Mouse (Mus musculus) hindbrain, embryonic 11.5 days (tissue): ENCODE data around the gene 1700017N19Rik. TPM values are rescaled to one million over a fixed set of nuclear protein-coding genes. Genes with fewer than 3 reads are reported as not detected.
A peak's percentile ranks its signal among the peaks of the same experiment; 100 is the strongest.

ENCODE experiments used
- ATAC-seq: fragments of 200-750 bp; cut with Nextera tagmentation; 2 replicates; pipeline ENCODE4 v1.8.0; 2017; ENCODE audit warnings: mild to moderate bottlenecking, moderate TSS enrichment, moderate library complexity; ENCODE audit not compliant: low FRiP score
- DNase-seq: peaks from one replicate; pipeline ENCODE4 v3.0.0-alpha.2; 2015; ENCODE audit warnings: low spot score
- H3K27ac ChIP-seq: fragments of 300-500 bp; sonication (generic); 2 replicates; pipeline ENCODE4 v1.5.1; 2014; ENCODE audit warnings: mild to moderate bottlenecking, low read depth, low read length
- H3K27me3 ChIP-seq: fragments of 300-500 bp; sonication (generic); 2 replicates; pipeline ENCODE4 v1.6.1; 2014; ENCODE audit warnings: mild to moderate bottlenecking, low read length, moderate library complexity, mixed read lengths; ENCODE audit not compliant: control insufficient read depth, insufficient read depth
- H3K36me3 ChIP-seq: fragments of 300-500 bp; sonication (generic); 2 replicates; pipeline ENCODE4 v1.6.1; 2014; ENCODE audit warnings: mild to moderate bottlenecking, low read length, moderate library complexity, mixed read lengths; ENCODE audit not compliant: control insufficient read depth, insufficient read depth
- H3K4me1 ChIP-seq: fragments of 300-500 bp; sonication (generic); replicated peaks from 2 replicates; pipeline ENCODE4 v1.6.1; 2014; ENCODE audit warnings: low read length, mixed read lengths; ENCODE audit not compliant: control insufficient read depth, insufficient read depth
- H3K4me2 ChIP-seq: fragments of 300-500 bp; sonication (generic); replicated peaks from 2 replicates; pipeline ENCODE4 v1.6.1; 2014; ENCODE audit warnings: mild to moderate bottlenecking, low read depth, low read length
- H3K4me3 ChIP-seq: fragments of 300-500 bp; sonication (generic); 2 replicates; pipeline ENCODE4 v1.5.1; 2014; ENCODE audit warnings: low read depth, low read length
- H3K9ac ChIP-seq: fragments of 300-500 bp; sonication (generic); 2 replicates; pipeline ENCODE4 v1.6.1; 2014; ENCODE audit warnings: low read depth, low read length
- H3K9me3 ChIP-seq: fragments of 300-500 bp; sonication (generic); 2 replicates; pipeline ENCODE4 v1.6.1; 2016; ENCODE audit warnings: low read length; ENCODE audit not compliant: control insufficient read depth
- WGBS: fragments of 180-500 bp; shearing (Covaris S2); extraction: QIAGEN DNeasy Blood & Tissue Kit; methylation state at CpG from one replicate; pipeline ENCODE4 v1.1.7; 2014; 5-methylcytosine and 5-hydroxymethylcytosine counted together
- polyA plus RNA-seq: library from polyadenylated mRNA; unstranded; fragments of >200 nt; fragmentation: Nextera tagmentation; extraction: Ambion mirVana; gene quantifications from 2 replicates; pipeline ENCODE4 v1.2.1, GENCODE M21; 2014

The 1700017N19Rik gene
- polyA plus RNA-seq, 1 experiment from 2014 or later = not detected

GRCm38 (mm10) chr10:100629762-100630438 is 39.6 kb downstream of the 1700017N19Rik start:
- Histone ChIP-seq H3K27ac (no peak overlapping the region), H3K4me3 (no peak overlapping the region), H3K9me3 (no peaks in the 10 kb centered on the region), H3K4me2 (no peak overlapping the region), H3K27me3 (no peaks in the 10 kb centered on the region), H3K4me1 (no peaks in the 10 kb centered on the region), H3K36me3 (no peaks in the 10 kb centered on the region), H3K9ac (0 out of 2 replicates have a peak overlapping the region, but pooled peaks have one; percentile 7)
- DNase-seq = peak; percentile 75
- WGBS = 28% methylated on average over 20 of the region's 20 CpGs
- peak; percentile 47; the same call in 1 of the 2 replicates for ATAC-seq

GRCm38 (mm10) chr10:100642887-100643286 is 52.6 kb downstream of the 1700017N19Rik start:
- no peak overlapping the region for H3K4me3 ChIP-seq
- no peaks in the 10 kb centered on the region for H3K4me1 ChIP-seq
- H3K9me3 ChIP-seq = no peaks in the 10 kb centered on the region
- H3K27ac ChIP-seq = no peak overlapping the region
- ATAC-seq (no peak), DNase-seq (no peak)
- no peaks in the 10 kb centered on the region for H3K36me3 ChIP-seq
- WGBS = 75% methylated on average over 3 of the region's 3 CpGs
- H3K9ac ChIP-seq = no peak overlapping the region
- H3K4me2 ChIP-seq = no peak overlapping the region
- no peaks in the 10 kb centered on the region for H3K27me3 ChIP-seq

DNA sequence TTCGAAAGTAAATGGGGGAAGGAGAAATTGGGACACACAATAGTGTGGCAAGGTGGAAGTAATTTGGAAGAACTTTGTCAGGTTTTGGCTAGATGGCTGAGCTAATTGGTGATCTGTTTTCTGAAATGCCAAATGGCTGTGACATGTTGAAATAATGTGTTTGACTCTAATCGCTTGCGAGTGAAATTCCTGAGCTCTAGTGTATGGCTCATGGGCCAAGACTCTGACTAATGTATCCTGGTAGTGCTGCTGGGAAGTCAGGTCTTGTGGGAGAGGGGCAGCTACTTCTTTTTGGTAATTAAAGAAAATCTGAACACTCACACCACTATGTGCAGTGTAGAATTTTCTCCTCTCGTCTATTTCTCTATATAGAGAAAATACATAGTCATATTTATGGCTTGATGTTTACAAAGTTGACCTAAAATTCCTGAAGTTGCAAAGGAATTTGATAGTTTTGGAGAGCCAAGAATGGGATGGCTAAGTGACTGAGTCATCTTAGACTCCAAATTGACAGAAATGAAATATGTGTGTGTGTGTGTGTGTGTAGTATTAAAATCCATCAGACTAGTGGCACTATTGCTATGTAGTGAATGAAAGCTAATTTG is 55.1 kb downstream of the 1700017N19Rik start:
- WGBS = 92% methylated on average over 4 of the region's 4 CpGs
- no peak for ATAC-seq

DNA sequence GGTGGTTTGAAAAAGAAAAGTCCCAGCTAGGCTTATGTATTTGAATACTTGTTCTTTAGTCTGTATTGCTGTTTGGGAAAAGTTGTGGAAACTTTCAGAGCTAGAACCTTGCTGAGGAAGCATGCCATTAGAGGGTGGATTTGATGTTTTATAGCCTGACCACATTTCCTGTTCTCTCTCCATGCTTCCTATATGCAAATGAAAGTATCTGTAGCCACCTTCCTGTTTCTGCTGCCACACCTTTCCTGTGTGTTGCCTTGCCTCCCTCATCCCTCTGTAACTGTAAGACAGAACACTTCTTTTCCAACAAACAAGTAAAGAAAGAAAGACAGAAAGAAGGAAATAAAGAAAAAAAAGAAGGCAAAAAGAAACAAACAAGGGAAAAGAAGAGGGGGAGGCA is 63.9 kb downstream of the 1700017N19Rik start:
- H3K27me3 ChIP-seq = no peaks in the 10 kb centered on the region

More for the DNA sequence above, 55.1 kb downstream of the 1700017N19Rik start:
- Histone ChIP-seq H3K27ac (no peak overlapping the region), H3K27me3 (no peaks in the 10 kb centered on the region), H3K4me1 (no peaks in the 10 kb centered on the region), H3K9ac (no peak overlapping the region), H3K4me3 (no peak overlapping the region), H3K9me3 (no peaks in the 10 kb centered on the region), H3K4me2 (no peak overlapping the region), H3K36me3 (no peaks in the 10 kb centered on the region)
- no peak for DNase-seq

DNA sequence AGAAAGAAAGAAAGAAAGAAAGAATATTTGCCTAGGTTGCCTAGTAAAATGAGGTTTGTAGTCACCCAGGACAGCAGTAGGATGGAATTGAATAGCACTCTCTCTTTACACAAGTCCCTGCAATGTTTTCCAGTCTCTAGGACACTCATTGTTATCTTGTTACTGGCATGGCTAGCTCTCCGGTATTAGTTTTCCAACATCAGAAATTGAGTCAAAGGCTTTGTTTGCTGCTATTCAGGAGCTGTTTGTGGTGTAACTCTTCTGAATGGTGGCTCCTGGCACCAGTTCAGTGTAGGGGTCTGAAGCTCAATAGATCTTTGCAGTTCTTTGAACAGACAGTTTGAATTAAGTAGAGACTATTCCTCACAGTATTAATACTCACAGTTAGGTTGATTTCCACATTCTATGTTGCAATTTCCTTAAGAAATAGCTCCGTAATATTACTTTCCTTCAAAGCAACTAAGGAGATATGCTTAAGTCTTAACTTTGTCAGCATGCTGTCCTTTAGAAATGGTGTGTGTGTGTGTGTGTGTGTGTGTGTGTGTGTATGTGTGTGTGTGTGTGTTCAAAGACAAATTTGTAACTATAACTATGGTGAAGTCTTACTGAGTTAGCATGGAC is 71.8 kb downstream of the 1700017N19Rik start:
- 56% methylated on average over 2 of the region's 2 CpGs for WGBS
- DNase-seq (no peak), ATAC-seq (no peak)
- H3K36me3 ChIP-seq = no peaks in the 10 kb centered on the region
- H3K4me1 ChIP-seq = no peaks in the 10 kb centered on the region
- H3K27me3 ChIP-seq = no peaks in the 10 kb centered on the region
- no peaks in the 10 kb centered on the region for H3K9me3 ChIP-seq
- H3K4me2 ChIP-seq = no peak overlapping the region
- H3K4me3 ChIP-seq = no peak overlapping the region
- no peak overlapping the region for H3K27ac ChIP-seq
- H3K9ac ChIP-seq = no peak overlapping the region

More for the DNA sequence above, 63.9 kb downstream of the 1700017N19Rik start:
- H3K9me3 ChIP-seq = no peaks in the 10 kb centered on the region
- H3K4me2 ChIP-seq = no peak overlapping the region
- no peak overlapping the region for H3K4me3 ChIP-seq
- no peak overlapping the region for H3K27ac ChIP-seq
- H3K9ac ChIP-seq = no peak overlapping the region
- no peak for DNase-seq
- H3K4me1 ChIP-seq = no peaks in the 10 kb centered on the region
- H3K36me3 ChIP-seq = no peaks in the 10 kb centered on the region
- ATAC-seq = no peak

Other genes with a start within 250 kb of the 1700017N19Rik start
- not detected in 2 replicates for gene Gm4302, start 249.6 kb upstream of the 1700017N19Rik start, polyA plus RNA-seq
- not detected in 2 replicates for gene Gm4303, start 244.5 kb upstream of the 1700017N19Rik start, polyA plus RNA-seq
- gene Gm4305, start 239.4 kb upstream of the 1700017N19Rik start, polyA plus RNA-seq = not detected in 2 replicates
- not detected in 2 replicates for gene Gm4307, start 229.1 kb upstream of the 1700017N19Rik start, polyA plus RNA-seq
- not detected in 2 replicates for gene Gm4312, start 207.9 kb upstream of the 1700017N19Rik start, polyA plus RNA-seq
- 19.2 and 20.0 TPM in 2 replicates for gene Tmtc3, start 103.1 kb upstream of the 1700017N19Rik start, polyA plus RNA-seq
- gene Cep290, start 102.9 kb upstream of the 1700017N19Rik start, polyA plus RNA-seq = 7.4 and 8.9 TPM in 2 replicates
- gene 4930430F08Rik, start 61 bp upstream of the 1700017N19Rik start, polyA plus RNA-seq = 10.5 and 12.2 TPM in 2 replicates